In the genomic region with DNA sequence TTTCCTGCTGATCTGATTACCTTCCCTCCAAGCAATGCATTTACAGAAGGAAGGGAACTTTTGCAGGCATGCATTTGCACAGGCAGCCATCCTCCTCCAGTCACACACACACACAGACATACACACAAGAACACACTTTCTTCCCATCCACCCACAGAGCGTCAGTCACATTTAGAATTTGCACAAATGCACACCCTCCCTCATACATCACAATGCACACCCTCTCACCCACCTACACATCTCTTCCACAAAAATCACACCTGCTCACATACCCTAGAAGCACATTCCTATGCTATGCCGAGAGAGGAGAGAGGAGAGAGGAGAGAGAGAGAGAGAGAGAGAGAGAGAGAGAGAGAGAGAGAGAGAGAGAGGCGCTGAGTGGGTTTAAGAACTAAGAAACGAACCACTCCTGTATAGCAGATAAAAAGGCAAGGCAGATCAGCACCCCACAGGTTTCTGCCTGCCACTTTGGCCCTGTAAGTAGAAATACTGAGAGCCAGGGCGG, we compare ENCODE assay signal across 8 mouse cellular contexts. TPM values are rescaled to one million over a fixed set of nuclear protein-coding genes. Genes with fewer than 3 reads are reported as not detected.
DNase-seq lines count a peak whose midpoint lies in the region; ATAC-seq and TF ChIP-seq lines count a peak whose summit lies in the region.

TSS of gene Tyro3 (plus strand) at position 455 of the 505 bp plus-strand sequence.

- no peak within 1 kb of the TSS for H3K27ac ChIP-seq in lung, embryonic 14.5 days (ENCODE audit: low read depth)
- H3K27ac ChIP-seq in embryonic fibroblast, embryonic 13.5 days (ENCODE audit: insufficient read depth, low read length) = no peak within 1 kb of the TSS
- no peak within 1 kb of the TSS for H3K27ac ChIP-seq in intestine, embryonic 16.5 days (ENCODE audit: low read length)

- WGBS in lung, embryonic 14.5 days = 52% methylated on average over 5 of the region's 5 CpGs
- WGBS in intestine, embryonic 16.5 days = 75% methylated on average over 5 of the region's 5 CpGs

- ATAC-seq in lung, embryonic 14.5 days (ENCODE audit: insufficient read depth) = no peak
- no peak for ATAC-seq in intestine, embryonic 16.5 days
- ATAC-seq in erythroblast, adult 5-6 weeks (replicated peaks; ENCODE audit: low FRiP score, poor library complexity, severe bottlenecking) = no peak

- H3ac ChIP-seq in myocyte (ENCODE audit: control insufficient read depth, insufficient read length) = no peak within 1 kb of the TSS

- TF ChIP-seq POLR2A in embryonic fibroblast, embryonic 13.5 days (IDR thresholded peaks at IDR 0.05; ENCODE audit: low read depth, low read length) = no peak
- TF ChIP-seq POLR2A in myocyte (IDR thresholded peaks at IDR 0.05; ENCODE audit: insufficient read length, low read depth) = no peak

- no peak for DNase-seq in lung, embryonic 14.5 days
- DNase-seq in lung, postnatal 14 days = no peak
- DNase-seq in gastrocnemius, postnatal 14 days = no peak
- no peak for DNase-seq in gastrocnemius, postnatal 36 days

- no peaks in the 10 kb centered on the region for H3K9me3 ChIP-seq in lung, embryonic 14.5 days (ENCODE audit: low read depth, low read length)
- H3K9me3 ChIP-seq in intestine, embryonic 16.5 days (ENCODE audit: control insufficient read depth, low read length) = no peaks in the 10 kb centered on the region

- H3K9ac ChIP-seq in lung, embryonic 14.5 days = no peak within 1 kb of the TSS
- H3K9ac ChIP-seq in intestine, embryonic 16.5 days (ENCODE audit: low read depth, low read length) = no peak within 1 kb of the TSS

- H3K79me2 ChIP-seq in myocyte (ENCODE audit: control insufficient read depth, insufficient read depth) = no peaks in the 10 kb centered on the region

- no peaks in the 10 kb centered on the region for H3K27me3 ChIP-seq in lung, embryonic 14.5 days (ENCODE audit: insufficient read depth, low read length)
- H3K27me3 ChIP-seq in intestine, embryonic 16.5 days (replicated peaks; ENCODE audit: control insufficient read depth, insufficient read depth, low read length) = peaks cover 2% of the 10 kb centered on the region; the same call in 1 of the 2 replicates
- peaks cover 4% of the 10 kb centered on the region for H3K27me3 ChIP-seq in myocyte (ENCODE audit: control insufficient read depth, insufficient read depth, insufficient read length)

- no peak for TF ChIP-seq CTCF in lung, embryonic 14.5 days (IDR thresholded peaks at IDR 0.05; ENCODE audit: low read depth)
- TF ChIP-seq CTCF in embryonic fibroblast, embryonic 13.5 days (IDR thresholded peaks at IDR 0.05; ENCODE audit: borderline replicate concordance, insufficient read depth, low read length) = no peak

- no peak within 1 kb of the TSS for H3K4me2 ChIP-seq in lung, embryonic 14.5 days
- H3K4me2 ChIP-seq in intestine, embryonic 16.5 days (ENCODE audit: low read depth, low read length) = no peak within 1 kb of the TSS
- no peak within 1 kb of the TSS for H3K4me2 ChIP-seq in myocyte (ENCODE audit: low read depth)

- H3K4me3 ChIP-seq in lung, embryonic 14.5 days (ENCODE audit: low read depth, low read length) = no peak within 1 kb of the TSS
- no peak within 1 kb of the TSS for H3K4me3 ChIP-seq in embryonic fibroblast, embryonic 13.5 days (ENCODE audit: insufficient read depth, low read length)
- no peak within 1 kb of the TSS for H3K4me3 ChIP-seq in intestine, embryonic 16.5 days (ENCODE audit: low read length)
- H3K4me3 ChIP-seq in myocyte = peak within 1 kb of the TSS; percentile 24

- no peaks in the 10 kb centered on the region for H3K36me3 ChIP-seq in lung, embryonic 14.5 days (ENCODE audit: insufficient read depth)
- no peaks in the 10 kb centered on the region for H3K36me3 ChIP-seq in intestine, embryonic 16.5 days (ENCODE audit: control insufficient read depth, insufficient read depth, low read length)
- H3K36me3 ChIP-seq in myocyte (ENCODE audit: control insufficient read depth, insufficient read depth) = no peaks in the 10 kb centered on the region

- intact Hi-C loops in gastrocnemius, postnatal 14 days (cut with DNase I; ENCODE audit: low total_unique reads) = no loop called here
- intact Hi-C loops in gastrocnemius, postnatal 36 days (cut with DNase I) = no loop called here

- H3K4me1 ChIP-seq in lung, embryonic 14.5 days (ENCODE audit: insufficient read depth) = 0 out of 2 replicates have a peak, but pooled peaks cover 3% of the 10 kb centered on the region
- no peaks in the 10 kb centered on the region for H3K4me1 ChIP-seq in embryonic fibroblast, embryonic 13.5 days (ENCODE audit: control insufficient read depth, insufficient read depth, low read length)
- peaks cover 16% of the 10 kb centered on the region for H3K4me1 ChIP-seq in intestine, embryonic 16.5 days (ENCODE audit: control insufficient read depth, insufficient read depth, low read length)

TF ChIP-seq in myocyte, 11 proteins besides CTCF, POLR2A, EP300 and RAD21:
- TF ChIP-seq E2F4 (IDR thresholded peaks at IDR 0.05; ENCODE audit: insufficient read depth) (no peak), REST (IDR thresholded peaks at IDR 0.05; ENCODE audit: insufficient read depth, insufficient read length) (no peak), USF1 (IDR thresholded peaks at IDR 0.05; ENCODE audit: low read depth) (no peak), CEBPB (IDR thresholded peaks at IDR 0.05; ENCODE audit: insufficient read depth, poor library complexity, severe bottlenecking) (no peak), MYOG (IDR thresholded peaks at IDR 0.05; ENCODE audit: control insufficient read depth in 1 of 3, insufficient read depth in 1 of 3, insufficient read length in 2 of 3, low read depth in 2 of 3) (no peak), TCF12 (IDR thresholded peaks at IDR 0.05; ENCODE audit: insufficient read depth, poor library complexity, severe bottlenecking) (no peak), POLR2AphosphoS2 (IDR thresholded peaks at IDR 0.05; ENCODE audit: insufficient read length, low read depth) (no peak), MAX (IDR thresholded peaks at IDR 0.05; ENCODE audit: low read depth) (no peak), TCF3 (IDR thresholded peaks at IDR 0.05; ENCODE audit: insufficient read length, low read depth) (no peak), SRF (IDR thresholded peaks at IDR 0.05; ENCODE audit: control insufficient read depth, insufficient read length, low read depth) (no peak), MYOD1 (IDR thresholded peaks at IDR 0.05; ENCODE audit: control insufficient read depth in 1 of 3, insufficient read length in 2 of 3, low read depth in 2 of 3) (no peak)
TF ChIP-seq in myocyte: peak in this region for 0.

RNA-seq across cellular contexts. Expression of gene Tyro3, which starts in this region (rescaled TPM):
- 19.0 and 21.9 TPM in 2 replicates for polyA plus RNA-seq in lung, embryonic 14.5 days (2014; fragmentation: Nextera tagmentation; extraction: Ambion mirVana)
- polyA plus RNA-seq in embryonic fibroblast, embryonic 13.5 days (2011; ENCODE audit: insufficient read length, low read depth, missing spikeins) = 17.8 and 19.9 TPM in 2 replicates
- 11.4 and 12.9 TPM in 2 replicates for polyA plus RNA-seq in intestine, embryonic 16.5 days (2015; fragmentation: Nextera tagmentation; extraction: Ambion mirVana)
- polyA plus RNA-seq in myocyte (2012; fragmentation: generic; extraction: Trizol) = 6.0 TPM
- total RNA-seq in gastrocnemius, postnatal 14 days (2021) = 1 to 10 TPM; 1.8 to 3.6 TPM
- under 1 TPM; 0.57 to 0.74 TPM for total RNA-seq in gastrocnemius, postnatal 36 days (2021)
- total RNA-seq in erythroblast, adult 5-6 weeks (2015; ENCODE audit: low replicate concordance) = not detected in 2 replicates
- total RNA-seq in erythroblast, adult 5-6 weeks (2017; ENCODE audit: low replicate concordance) = not detected in 2 replicates
